Mouse (Mus musculus) urinary bladder, postnatal 36 days (tissue): ENCODE results near the gene Cox14.
"Not testable (repeated sequence)": the region's sequence is repeated elsewhere in the genome, so short reads cannot be mapped to it uniquely, and the experiment has no call there.

Experiments used
- DNase-seq, 2 experiments: peaks; one replicate each; pipeline ENCODE4 v3.0.0; 2022; ENCODE audit warnings: low spot score in 2 of 2, mixed read lengths in 1 of 2

Cox14 gene

GRCm38 (mm10) chr15:99725341-99726155 lies at the start of gene Cox14:
Gene Cox14 (plus strand): TSS chr15:99725618.
- DNase-seq, result peak; percentile 91 to 93

- no peak for DNase-seq
These were observed 48.3 kb upstream of the Cox14 start for GRCm38 (mm10) chr15:99677089-99677488.

- no peak for DNase-seq
These were observed 47.2 kb upstream of the Cox14 start for GRCm38 (mm10) chr15:99678063-99678800.

- no peak for DNase-seq
These were observed 46.4 kb upstream of the Cox14 start for GRCm38 (mm10) chr15:99679008-99679407.

GRCm38 (mm10) chr15:99682880-99683279 lies 42.5 kb upstream of the Cox14 start:
- DNase-seq, result no peak

- no peak for DNase-seq
These were observed 41.3 kb upstream of the Cox14 start for GRCm38 (mm10) chr15:99684156-99684555.

- peak in 1 of 2 experiments; percentile 43 for DNase-seq
These were observed 36.7 kb upstream of the Cox14 start for GRCm38 (mm10) chr15:99688712-99689111.

- no peak for DNase-seq
These were observed 34.5 kb upstream of the Cox14 start for GRCm38 (mm10) chr15:99690924-99691323.

- DNase-seq, result no peak
These were observed 33.4 kb upstream of the Cox14 start for GRCm38 (mm10) chr15:99691976-99692375.

GRCm38 (mm10) chr15:99697309-99697708 lies 28.1 kb upstream of the Cox14 start:
- DNase-seq, result no peak

- no peak for DNase-seq
These were observed 26.8 kb upstream of the Cox14 start for GRCm38 (mm10) chr15:99698533-99699085.

- DNase-seq, result no peak
These were observed 25.7 kb upstream of the Cox14 start for GRCm38 (mm10) chr15:99699715-99700114.

GRCm38 (mm10) chr15:99700219-99701106 lies 25.0 kb upstream of the Cox14 start:
- no peak for DNase-seq

GRCm38 (mm10) chr15:99701640-99701998 lies 23.8 kb upstream of the Cox14 start:
- not testable (repeated sequence) for DNase-seq

GRCm38 (mm10) chr15:99701999-99702900 lies 23.2 kb upstream of the Cox14 start, which contains the start of gene Smarcd1:
Gene Smarcd1 (plus strand): TSS chr15:99702129.
- DNase-seq, result peak; percentile 89 to 94

- DNase-seq, result no peak
These were observed 22.3 kb upstream of the Cox14 start for GRCm38 (mm10) chr15:99703104-99703503.

GRCm38 (mm10) chr15:99703676-99704040 lies 21.8 kb upstream of the Cox14 start:
- DNase-seq, result no peak

GRCm38 (mm10) chr15:99704041-99704681 lies 21.3 kb upstream of the Cox14 start:
- DNase-seq, result no peak

GRCm38 (mm10) chr15:99704881-99705280 lies 20.5 kb upstream of the Cox14 start:
- no peak for DNase-seq

GRCm38 (mm10) chr15:99705440-99706048 lies 19.9 kb upstream of the Cox14 start, which contains the start of gene Gm17349:
Gene Gm17349 (minus strand): TSS chr15:99705490.
- no peak for DNase-seq
